1 mouse cellular context compared by ENCODE assay signal in genomic region chr11:102102485-102103258, GRCm38 (mm10).
TF ChIP-seq lines count a peak whose summit lies in the region.

No protein-coding gene starts in this region.

TF ChIP-seq in MEL, 35 proteins besides CTCF, POLR2A, EP300 and RAD21 (continued from another document):
- TF ChIP-seq USF2 (IDR thresholded peaks at IDR 0.05; ENCODE audit: borderline replicate concordance in 1 of 2, insufficient read depth in 1 of 2, low read depth in 1 of 2, low read length in 2 of 2) (no peak), CHD2 (IDR thresholded peaks at IDR 0.05; ENCODE audit: low read length) (no peak), POLR2AphosphoS2 (IDR thresholded peaks at IDR 0.05; ENCODE audit: low read length) (no peak), NELFE (IDR thresholded peaks at IDR 0.05; ENCODE audit: low read depth, low read length) (no peak), ELF1 (IDR thresholded peaks at IDR 0.05; ENCODE audit: low read depth, low read length) (no peak), ZKSCAN1 (IDR thresholded peaks at IDR 0.05; ENCODE audit: low read depth, low read length) (no peak), HCFC1 (IDR thresholded peaks at IDR 0.05; ENCODE audit: low read depth, low read length) (no peak; the same call in 1 of the 2 replicates), GATA1 (IDR thresholded peaks at IDR 0.05; ENCODE audit: low read depth, low read length) (peak; percentile 62), BHLHE40 (IDR thresholded peaks at IDR 0.05; ENCODE audit: borderline replicate concordance, low read depth, low read length) (peak; percentile 83), UBTF (IDR thresholded peaks at IDR 0.05; ENCODE audit: borderline replicate concordance, insufficient read depth, low read depth, low read length) (no peak), CHD1 (IDR thresholded peaks at IDR 0.05; ENCODE audit: low read depth, low read length) (no peak), TBP (IDR thresholded peaks at IDR 0.05; ENCODE audit: low read depth, low read length) (0 out of 2 replicates have a peak, but pooled peaks have one; percentile 39), MEF2A (IDR thresholded peaks at IDR 0.05; ENCODE audit: extremely low read depth, insufficient replicate concordance, low read depth, low read length, poor library complexity, severe bottlenecking) (no peak), MXI1 (IDR thresholded peaks at IDR 0.05; ENCODE audit: low read depth, low read length) (peak; percentile 66), MYB (IDR thresholded peaks at IDR 0.05; ENCODE audit: low read depth, low read length) (no peak)
